Mouse (Mus musculus): ENCODE results near the gene Stambp. TPM values are rescaled to one million over a fixed set of nuclear protein-coding genes. Genes with fewer than 3 reads are reported as not detected.

The Stambp gene
- 9.6 TPM in 2 replicates for polyA plus RNA-seq (2015; fragmentation: Nextera tagmentation; extraction: Ambion mirVana)

DNA sequence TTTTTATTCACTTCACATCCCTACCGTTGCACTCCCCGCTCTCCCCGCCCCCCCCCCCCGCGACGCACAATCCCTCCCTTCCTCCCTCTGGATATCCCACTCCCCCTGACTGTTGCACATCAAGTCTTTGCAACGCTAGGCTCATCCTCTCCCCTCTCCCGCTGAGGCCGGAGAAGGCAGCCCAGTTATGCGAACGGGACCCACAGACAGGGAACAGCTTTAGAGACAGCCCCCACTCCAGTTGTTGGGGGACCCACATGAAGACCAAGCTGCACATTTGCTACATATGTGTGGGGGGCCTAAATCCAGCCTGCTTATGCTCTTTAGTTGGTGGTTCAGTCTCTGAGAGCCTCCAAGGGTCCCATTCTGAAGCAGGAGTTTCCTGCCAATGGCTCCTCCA, at the start of gene Stambp:
TSS of gene Stambp (minus strand) at position 59 of the 400 bp plus-strand sequence.
- peak within 1 kb of the TSS; percentile 87 for H3K4me2 ChIP-seq (ENCODE audit: low read depth, low read length)
- peak; percentile 52 for ATAC-seq (ENCODE audit: low read depth)
- WGBS (ENCODE audit: insufficient replicate concordance) = 0% methylated on average over 6 of the region's 11 CpGs
- no peaks in the 10 kb centered on the region for H3K9me3 ChIP-seq (replicated peaks; ENCODE audit: control insufficient read depth, low read length)
- peaks cover 2% of the 10 kb centered on the region; the same call in 1 of the 2 replicates for H3K27me3 ChIP-seq (ENCODE audit: control insufficient read depth, insufficient read depth, low read depth, low read length)
- H3K4me1 ChIP-seq (ENCODE audit: control insufficient read depth, low read depth, low read length) = peaks cover 13% of the 10 kb centered on the region
- peak within 1 kb of the TSS; percentile 57 for H3K27ac ChIP-seq (ENCODE audit: low read length)
- peak within 1 kb of the TSS; percentile 85 for H3K9ac ChIP-seq (ENCODE audit: low read depth, low read length)
- no peaks in the 10 kb centered on the region for H3K36me3 ChIP-seq (ENCODE audit: control insufficient read depth, insufficient read depth)
- peak within 1 kb of the TSS; percentile 92 for H3K4me3 ChIP-seq (ENCODE audit: low read depth, low read length)

DNA sequence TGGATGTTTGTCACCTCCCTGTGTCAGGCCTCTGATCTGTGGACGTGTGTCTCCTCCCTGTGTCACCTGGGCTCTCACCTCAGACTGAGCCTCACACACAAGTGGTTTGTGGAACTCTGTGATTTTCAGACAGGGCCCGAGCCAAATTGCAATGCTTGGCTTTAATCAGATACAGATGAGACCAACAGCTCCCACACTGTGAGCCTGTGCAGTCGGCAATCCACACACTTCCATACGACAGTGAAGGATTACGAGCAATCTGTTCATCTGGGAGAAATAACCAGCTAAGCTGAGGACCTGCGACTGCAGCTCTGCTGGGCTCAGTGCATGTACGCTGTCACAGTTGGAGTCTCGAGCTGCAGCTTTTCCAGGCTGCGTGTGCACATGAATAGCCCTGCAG, 47.4 kb upstream of the Stambp start:
- H3K4me1 ChIP-seq (ENCODE audit: control insufficient read depth, low read depth, low read length) = no peaks in the 10 kb centered on the region
- no peaks in the 10 kb centered on the region for H3K36me3 ChIP-seq (ENCODE audit: control insufficient read depth, insufficient read depth)
- H3K9me3 ChIP-seq (replicated peaks; ENCODE audit: control insufficient read depth, low read length) = no peaks in the 10 kb centered on the region
- H3K4me3 ChIP-seq (ENCODE audit: low read depth, low read length) = no peak overlapping the region
- ATAC-seq (ENCODE audit: low read depth) = no peak
- no peak overlapping the region for H3K9ac ChIP-seq (ENCODE audit: low read depth, low read length)
- 60% methylated on average over 9 of the region's 9 CpGs for WGBS (ENCODE audit: insufficient replicate concordance)
- no peak overlapping the region for H3K4me2 ChIP-seq (ENCODE audit: low read depth, low read length)
- no peaks in the 10 kb centered on the region for H3K27me3 ChIP-seq (ENCODE audit: control insufficient read depth, insufficient read depth, low read depth, low read length)
- H3K27ac ChIP-seq (ENCODE audit: low read length) = no peak overlapping the region

DNA sequence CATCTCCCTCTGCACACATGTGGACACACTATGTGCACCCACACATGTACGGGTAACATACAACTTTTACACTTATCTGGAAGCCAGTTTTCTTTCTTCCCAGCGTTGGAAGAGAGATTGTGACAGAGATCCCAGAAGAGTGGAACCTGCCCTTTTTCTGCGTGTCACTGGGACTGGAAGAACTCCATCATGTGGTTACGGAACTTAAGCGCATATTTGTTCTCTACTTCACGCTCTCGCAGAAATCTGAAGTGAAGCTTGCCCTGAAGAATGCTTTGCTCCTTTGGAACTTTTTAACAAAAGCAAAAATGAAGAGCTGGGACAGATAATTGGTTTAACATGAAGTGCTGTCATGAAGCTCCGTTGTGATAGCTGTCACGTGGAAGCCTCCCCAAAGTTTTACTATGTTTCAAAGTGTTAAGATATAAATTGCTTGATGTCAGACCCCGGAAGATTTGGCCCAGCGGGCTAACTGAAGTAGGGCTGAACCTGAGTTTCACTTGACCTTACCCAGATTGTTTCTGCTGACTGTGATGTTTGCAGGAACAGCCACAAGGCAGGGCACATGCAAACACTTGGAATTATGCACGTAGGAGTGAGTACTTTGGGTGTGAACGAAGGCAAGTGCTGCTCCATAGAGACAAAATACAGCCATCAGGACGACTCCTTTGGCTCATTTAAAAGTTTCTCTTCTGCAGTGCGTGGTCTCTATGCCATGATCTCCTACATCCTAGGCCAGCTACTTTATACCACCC, 45.2 kb upstream of the Stambp start:
- Histone ChIP-seq H3K9me3 (replicated peaks; ENCODE audit: control insufficient read depth, low read length) (no peaks in the 10 kb centered on the region), H3K36me3 (ENCODE audit: control insufficient read depth, insufficient read depth) (no peaks in the 10 kb centered on the region), H3K4me3 (ENCODE audit: low read depth, low read length) (no peak overlapping the region), H3K4me2 (ENCODE audit: low read depth, low read length) (no peak overlapping the region), H3K4me1 (ENCODE audit: control insufficient read depth, low read depth, low read length) (no peaks in the 10 kb centered on the region), H3K27ac (ENCODE audit: low read length) (no peak overlapping the region), H3K9ac (ENCODE audit: low read depth, low read length) (no peak overlapping the region), H3K27me3 (ENCODE audit: control insufficient read depth, insufficient read depth, low read depth, low read length) (no peaks in the 10 kb centered on the region)
- WGBS (ENCODE audit: insufficient replicate concordance) = 59% methylated on average over 15 of the region's 15 CpGs
- ATAC-seq (ENCODE audit: low read depth) = no peak

DNA sequence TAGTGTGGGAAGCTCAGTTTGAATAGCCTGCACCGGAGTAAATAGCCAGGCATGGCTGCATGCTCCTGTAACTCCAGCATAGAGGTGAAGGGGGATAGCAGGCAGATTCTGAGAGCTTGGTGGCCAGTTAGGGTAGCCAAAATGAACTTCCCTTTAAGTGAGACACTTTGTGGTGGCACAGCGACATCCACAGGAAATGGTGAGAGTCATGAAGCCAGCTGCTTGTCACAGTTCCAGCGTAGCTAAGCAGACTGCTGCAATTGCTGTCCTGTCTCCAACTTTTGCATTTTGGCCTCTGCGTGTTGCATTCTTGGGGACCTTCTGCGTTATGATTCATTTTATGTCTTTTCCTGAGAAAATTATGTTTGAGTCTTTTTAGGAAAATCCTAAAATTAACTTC, 44.0 kb upstream of the Stambp start:
- 39% methylated on average over 5 of the region's 5 CpGs for WGBS (ENCODE audit: insufficient replicate concordance)
- H3K9ac ChIP-seq (ENCODE audit: low read depth, low read length) = no peak overlapping the region
- no peak overlapping the region for H3K4me2 ChIP-seq (ENCODE audit: low read depth, low read length)
- ATAC-seq (ENCODE audit: low read depth) = no peak
- no peaks in the 10 kb centered on the region for H3K9me3 ChIP-seq (replicated peaks; ENCODE audit: control insufficient read depth, low read length)
- H3K4me1 ChIP-seq (ENCODE audit: control insufficient read depth, low read depth, low read length) = no peaks in the 10 kb centered on the region
- no peak overlapping the region for H3K27ac ChIP-seq (ENCODE audit: low read length)
- H3K36me3 ChIP-seq (ENCODE audit: control insufficient read depth, insufficient read depth) = no peaks in the 10 kb centered on the region
- no peaks in the 10 kb centered on the region for H3K27me3 ChIP-seq (ENCODE audit: control insufficient read depth, insufficient read depth, low read depth, low read length)
- no peak overlapping the region for H3K4me3 ChIP-seq (ENCODE audit: low read depth, low read length)

DNA sequence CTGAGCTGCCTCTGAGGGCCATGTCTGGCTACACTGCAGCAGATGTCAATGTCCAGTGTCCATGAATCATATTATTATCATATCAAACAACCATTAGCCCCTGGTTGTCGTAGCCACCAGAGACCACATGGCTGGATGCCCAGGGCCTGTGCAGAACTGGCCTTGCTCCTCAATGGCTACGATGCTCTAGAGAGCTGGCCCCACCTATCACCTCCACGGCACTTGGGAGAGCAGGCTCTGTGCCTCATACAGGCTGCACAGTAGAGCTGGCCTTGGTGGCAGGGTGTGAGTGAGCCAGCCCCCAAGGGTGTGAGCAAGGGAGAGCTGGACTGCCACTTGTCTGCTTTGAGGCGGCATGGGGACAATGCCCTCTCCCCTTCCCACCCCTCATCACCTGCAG, 41.9 kb upstream of the Stambp start:
- Histone ChIP-seq H3K4me3 (ENCODE audit: low read depth, low read length) (no peak overlapping the region), H3K9me3 (replicated peaks; ENCODE audit: control insufficient read depth, low read length) (no peaks in the 10 kb centered on the region), H3K36me3 (ENCODE audit: control insufficient read depth, insufficient read depth) (no peaks in the 10 kb centered on the region), H3K4me2 (ENCODE audit: low read depth, low read length) (no peak overlapping the region), H3K27ac (ENCODE audit: low read length) (no peak overlapping the region), H3K9ac (ENCODE audit: low read depth, low read length) (no peak overlapping the region), H3K27me3 (ENCODE audit: control insufficient read depth, insufficient read depth, low read depth, low read length) (no peaks in the 10 kb centered on the region), H3K4me1 (ENCODE audit: control insufficient read depth, low read depth, low read length) (no peaks in the 10 kb centered on the region)
- WGBS (ENCODE audit: insufficient replicate concordance) = 63% methylated on average over 4 of the region's 4 CpGs
- no peak for ATAC-seq (ENCODE audit: low read depth)

DNA sequence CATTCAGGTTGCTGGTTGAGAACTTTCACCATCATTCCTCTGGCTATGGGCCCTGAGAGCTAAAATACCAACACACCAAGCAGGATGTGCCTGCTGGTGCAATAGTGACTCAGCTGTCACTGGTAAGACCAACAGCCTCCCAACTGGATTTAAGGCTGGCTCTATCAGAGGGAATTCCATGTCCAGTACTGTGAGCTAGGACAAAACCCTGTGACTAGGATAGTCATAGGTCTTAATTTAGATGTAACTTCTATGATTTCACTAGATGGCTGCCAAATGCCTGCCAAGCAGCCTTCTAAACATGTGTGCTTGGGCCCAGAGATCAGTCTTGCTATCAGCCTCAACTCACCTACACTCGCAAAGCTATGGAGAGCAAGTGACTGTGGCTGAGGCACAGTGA, 40.4 kb upstream of the Stambp start:
- Histone ChIP-seq H3K9me3 (replicated peaks; ENCODE audit: control insufficient read depth, low read length) (no peaks in the 10 kb centered on the region), H3K4me3 (ENCODE audit: low read depth, low read length) (no peak overlapping the region), H3K27me3 (ENCODE audit: control insufficient read depth, insufficient read depth, low read depth, low read length) (no peaks in the 10 kb centered on the region), H3K36me3 (ENCODE audit: control insufficient read depth, insufficient read depth) (no peaks in the 10 kb centered on the region), H3K4me2 (ENCODE audit: low read depth, low read length) (no peak overlapping the region), H3K4me1 (ENCODE audit: control insufficient read depth, low read depth, low read length) (no peaks in the 10 kb centered on the region), H3K9ac (ENCODE audit: low read depth, low read length) (no peak overlapping the region), H3K27ac (ENCODE audit: low read length) (no peak overlapping the region)
- 68% methylated on average over 1 of the region's 1 CpGs for WGBS (ENCODE audit: insufficient replicate concordance)
- ATAC-seq (ENCODE audit: low read depth) = no peak

DNA sequence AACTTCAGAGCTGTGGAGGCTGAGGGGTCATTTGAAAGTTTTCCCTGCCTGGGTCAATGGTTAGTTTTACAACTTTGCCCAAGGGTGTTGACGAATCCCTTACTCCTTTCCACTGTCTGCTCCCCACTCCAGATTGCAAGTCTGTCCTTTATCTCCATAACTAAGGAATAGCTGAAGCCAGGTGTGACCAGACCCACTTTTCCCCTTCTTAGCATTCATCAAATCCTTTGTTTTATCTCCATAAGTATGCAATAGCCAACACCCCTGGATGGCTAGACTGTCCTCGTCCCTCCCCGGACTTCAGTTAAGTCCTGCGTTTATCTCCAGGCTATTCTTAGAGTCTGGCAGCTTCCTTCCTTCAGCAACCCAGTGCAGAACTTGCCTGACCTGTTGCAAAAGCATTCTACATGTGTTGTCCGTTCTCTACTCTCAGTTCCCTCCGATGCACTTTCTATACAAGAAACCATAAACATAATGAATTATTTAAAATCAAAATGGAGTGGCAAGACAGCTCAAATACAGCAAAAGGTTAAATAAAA, 27.2 kb upstream of the Stambp start:
- 13% methylated on average over 6 of the region's 6 CpGs for whole genome bisulfite sequencing (ENCODE audit: insufficient replicate concordance)
- Histone ChIP-seq H3K4me2 (ENCODE audit: low read depth, low read length) (no peak overlapping the region), H3K27me3 (ENCODE audit: control insufficient read depth, insufficient read depth, low read depth, low read length) (no peaks in the 10 kb centered on the region), H3K4me1 (ENCODE audit: control insufficient read depth, low read depth, low read length) (no peaks in the 10 kb centered on the region), H3K9me3 (replicated peaks; ENCODE audit: control insufficient read depth, low read length) (no peaks in the 10 kb centered on the region), H3K4me3 (ENCODE audit: low read depth, low read length) (no peak overlapping the region), H3K9ac (ENCODE audit: low read depth, low read length) (no peak overlapping the region), H3K27ac (ENCODE audit: low read length) (no peak overlapping the region), H3K36me3 (ENCODE audit: control insufficient read depth, insufficient read depth) (no peaks in the 10 kb centered on the region)
- ATAC-seq (ENCODE audit: low read depth) = no peak

DNA sequence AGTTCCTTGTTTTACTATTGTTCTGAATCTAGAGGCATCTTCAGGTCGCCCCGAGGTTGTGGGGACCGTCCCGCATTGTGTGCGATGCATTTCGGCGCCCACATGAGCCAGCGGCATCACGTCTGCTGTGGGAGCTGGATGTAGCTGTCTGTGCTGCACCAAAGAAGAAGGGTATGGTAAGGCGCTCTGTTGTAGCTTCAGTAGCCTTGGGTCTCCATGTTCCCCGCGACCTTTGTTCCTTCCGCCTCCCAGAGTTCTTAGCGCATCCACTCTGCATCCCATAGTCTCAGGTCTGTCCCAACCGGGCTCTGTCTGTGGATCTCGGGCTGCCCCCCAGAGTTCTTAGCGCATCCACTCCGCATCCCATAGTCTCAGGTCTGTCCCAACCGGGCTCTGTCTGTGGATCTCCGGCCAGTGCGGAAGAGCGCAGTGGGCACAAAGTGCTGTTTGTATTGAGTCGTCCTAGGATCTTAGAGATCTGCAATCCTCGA, 26.6 kb upstream of the Stambp start:
- H3K9ac ChIP-seq (ENCODE audit: low read depth, low read length) = no peak overlapping the region
- no peaks in the 10 kb centered on the region for H3K36me3 ChIP-seq (ENCODE audit: control insufficient read depth, insufficient read depth)
- H3K27me3 ChIP-seq (ENCODE audit: control insufficient read depth, insufficient read depth, low read depth, low read length) = no peaks in the 10 kb centered on the region
- peak overlapping the region; percentile 26; the same call in 1 of the 2 replicates for H3K4me3 ChIP-seq (ENCODE audit: low read depth, low read length)
- 27% methylated on average over 24 of the region's 24 CpGs for WGBS (ENCODE audit: insufficient replicate concordance)
- peak overlapping the region; percentile 31 for H3K4me2 ChIP-seq (ENCODE audit: low read depth, low read length)
- no peaks in the 10 kb centered on the region for H3K4me1 ChIP-seq (ENCODE audit: control insufficient read depth, low read depth, low read length)
- H3K9me3 ChIP-seq (replicated peaks; ENCODE audit: control insufficient read depth, low read length) = no peaks in the 10 kb centered on the region
- ATAC-seq (ENCODE audit: low read depth) = no peak
- H3K27ac ChIP-seq (ENCODE audit: low read length) = no peak overlapping the region

DNA sequence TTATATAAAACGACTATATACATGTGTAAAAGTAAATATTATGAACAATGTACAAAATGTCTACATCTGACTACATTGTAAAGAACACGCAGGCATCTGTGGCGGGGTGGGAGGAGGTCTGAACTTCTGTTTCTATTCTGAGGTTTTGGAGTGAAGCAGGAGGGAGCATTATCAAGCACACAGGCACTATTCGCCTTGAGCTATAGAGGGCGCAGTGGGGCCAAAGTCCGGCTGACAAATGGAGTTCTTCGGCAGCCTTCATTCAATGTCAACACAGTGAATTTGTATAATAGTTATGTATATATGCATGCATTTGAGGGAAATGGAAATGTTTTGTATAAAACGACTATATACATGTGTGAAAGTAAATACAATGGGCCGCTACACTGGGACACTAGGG, 26.1 kb upstream of the Stambp start:
- Histone ChIP-seq H3K4me3 (ENCODE audit: low read depth, low read length) (0 out of 2 replicates have a peak overlapping the region, but pooled peaks have one; percentile 26), H3K27me3 (ENCODE audit: control insufficient read depth, insufficient read depth, low read depth, low read length) (no peaks in the 10 kb centered on the region), H3K4me1 (ENCODE audit: control insufficient read depth, low read depth, low read length) (no peaks in the 10 kb centered on the region), H3K9ac (ENCODE audit: low read depth, low read length) (no peak overlapping the region), H3K9me3 (replicated peaks; ENCODE audit: control insufficient read depth, low read length) (no peaks in the 10 kb centered on the region), H3K4me2 (ENCODE audit: low read depth, low read length) (peak overlapping the region; percentile 31), H3K36me3 (ENCODE audit: control insufficient read depth, insufficient read depth) (no peaks in the 10 kb centered on the region), H3K27ac (ENCODE audit: low read length) (no peak overlapping the region)
- 7% methylated on average over 9 of the region's 9 CpGs for WGBS (ENCODE audit: insufficient replicate concordance)
- ATAC-seq (ENCODE audit: low read depth) = no peak

Data from liver, embryonic 16.5 days (tissue).